Mouse (Mus musculus) spleen, postnatal 4 days (tissue): Measurements from ENCODE around the gene Ikzf2.

Experiments used
- DNase-seq, 2 experiments: peaks; one replicate each; pipeline ENCODE4 v3.0.0; 2022; ENCODE audit warnings: low spot score in 2 of 2

Ikzf2 gene

GRCm38 (mm10) chr1:69513595-69514250 is 173.3 kb downstream of the Ikzf2 start:
- DNase-seq: no peak

- DNase-seq: no peak
These were observed 178.8 kb downstream of the Ikzf2 start for GRCm38 (mm10) chr1:69508275-69508674.

DNA sequence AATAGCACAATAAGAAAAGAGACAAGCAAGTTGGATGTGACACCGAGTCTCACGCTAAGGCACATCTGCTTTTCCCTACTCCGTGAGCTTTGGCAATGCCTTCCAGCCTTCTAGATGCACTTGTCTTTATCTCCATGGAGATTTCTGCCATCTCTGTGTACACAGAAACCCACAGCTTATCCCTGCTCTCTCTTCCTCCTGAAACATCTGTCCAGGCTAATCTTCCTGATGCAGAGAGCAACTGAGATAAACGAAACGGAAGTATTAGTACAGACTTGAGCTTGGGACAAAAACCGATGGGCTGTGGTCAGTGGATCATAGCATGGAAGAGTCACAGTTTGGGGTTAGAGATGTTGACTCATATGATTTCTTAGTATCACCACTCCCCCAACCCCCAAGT is 179.5 kb downstream of the Ikzf2 start:
- no peak for DNase-seq

DNA sequence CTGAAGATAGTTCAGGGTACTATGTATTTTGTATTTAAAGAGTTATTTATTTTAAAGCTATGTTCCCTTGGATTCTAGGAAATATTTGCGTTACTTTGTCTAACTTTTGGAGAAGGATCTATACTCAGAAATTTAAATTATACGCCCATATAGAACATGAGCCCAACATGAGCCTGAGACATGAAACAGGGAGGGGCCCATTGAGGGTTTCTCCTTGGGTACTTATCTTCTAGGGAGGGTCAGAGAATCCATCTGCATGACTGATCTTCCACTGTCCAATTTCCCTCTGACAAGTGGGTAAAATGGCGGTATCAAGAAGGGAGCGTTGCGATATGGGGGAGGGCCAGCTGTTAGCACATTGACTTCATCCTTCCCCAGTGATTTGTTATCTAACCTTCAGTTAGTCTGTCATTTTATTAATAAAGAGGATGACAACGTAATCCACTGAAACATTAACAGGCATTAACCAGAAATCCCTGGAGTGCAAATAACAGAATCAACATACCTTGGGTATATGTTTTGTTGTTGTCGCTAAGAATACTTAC is 180.4 kb downstream of the Ikzf2 start:
- DNase-seq: no peak

GRCm38 (mm10) chr1:69506011-69506410 is 181.0 kb downstream of the Ikzf2 start:
- no peak for DNase-seq

- no peak for DNase-seq
These were observed 186.7 kb downstream of the Ikzf2 start for GRCm38 (mm10) chr1:69500388-69500787.

- DNase-seq: no peak
These were observed 187.4 kb downstream of the Ikzf2 start for GRCm38 (mm10) chr1:69499652-69500051.

- DNase-seq: no peak
These were observed 188.2 kb downstream of the Ikzf2 start for GRCm38 (mm10) chr1:69498862-69499306.

DNA sequence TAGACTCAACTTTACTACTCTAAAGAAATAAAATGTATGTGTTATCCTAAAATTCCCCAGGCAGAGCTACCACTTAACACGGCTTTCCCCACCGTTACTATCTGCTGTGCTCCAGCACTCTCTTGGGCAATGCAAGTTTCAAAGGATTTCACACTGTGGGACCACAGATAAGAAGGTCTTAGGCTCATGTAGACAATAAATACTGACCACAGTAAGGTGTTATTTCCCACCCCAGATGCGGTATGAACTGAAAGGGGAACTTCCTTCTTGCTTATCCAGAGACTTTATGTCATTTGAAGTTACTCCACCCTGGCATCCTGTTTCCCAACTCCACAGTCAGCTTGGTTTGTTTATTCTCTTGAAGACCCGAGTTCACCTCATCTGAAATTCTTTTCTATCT is 191.0 kb downstream of the Ikzf2 start:
- DNase-seq: no peak

GRCm38 (mm10) chr1:69493309-69494047 is 193.6 kb downstream of the Ikzf2 start:
- DNase-seq: no peak

DNA sequence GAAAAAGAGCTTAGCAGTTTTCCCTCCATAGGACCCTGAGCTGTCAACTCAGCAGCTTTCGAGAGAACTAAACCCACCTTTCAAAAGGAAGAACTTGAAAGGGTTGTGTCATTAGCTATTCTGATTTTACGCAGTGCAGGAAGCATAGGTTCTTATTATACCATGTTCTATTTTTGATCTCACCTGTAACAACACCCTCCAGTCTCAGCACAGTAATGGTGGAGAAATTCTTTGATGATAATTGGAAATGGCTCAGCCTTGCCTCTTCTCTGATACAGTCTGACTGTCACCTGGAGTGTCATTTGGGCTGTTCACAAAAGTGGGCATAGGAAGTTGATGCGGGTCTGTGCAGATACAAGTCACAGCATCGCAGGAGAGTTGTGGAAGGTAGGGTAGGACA is 195.0 kb downstream of the Ikzf2 start:
- DNase-seq: no peak

DNA sequence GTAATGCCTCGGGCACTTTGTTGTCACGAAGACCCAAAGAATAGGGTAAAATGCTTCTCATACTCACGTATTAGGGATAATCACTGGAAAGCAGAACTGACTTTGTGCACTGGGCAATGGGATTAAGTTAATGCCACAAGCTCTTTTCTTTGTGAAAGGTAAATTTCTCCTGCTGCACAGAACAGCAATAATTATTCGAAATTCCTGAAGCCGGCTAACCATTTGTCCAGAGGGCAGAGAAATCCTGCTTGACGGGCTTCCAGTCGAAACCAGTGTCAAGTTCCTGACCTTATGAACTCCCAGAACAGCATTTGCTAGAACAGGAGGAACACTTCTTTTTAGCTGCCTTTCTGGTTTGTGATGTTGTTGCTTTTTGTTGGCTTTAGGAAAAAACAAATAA is 198.0 kb downstream of the Ikzf2 start:
- no peak for DNase-seq

DNA sequence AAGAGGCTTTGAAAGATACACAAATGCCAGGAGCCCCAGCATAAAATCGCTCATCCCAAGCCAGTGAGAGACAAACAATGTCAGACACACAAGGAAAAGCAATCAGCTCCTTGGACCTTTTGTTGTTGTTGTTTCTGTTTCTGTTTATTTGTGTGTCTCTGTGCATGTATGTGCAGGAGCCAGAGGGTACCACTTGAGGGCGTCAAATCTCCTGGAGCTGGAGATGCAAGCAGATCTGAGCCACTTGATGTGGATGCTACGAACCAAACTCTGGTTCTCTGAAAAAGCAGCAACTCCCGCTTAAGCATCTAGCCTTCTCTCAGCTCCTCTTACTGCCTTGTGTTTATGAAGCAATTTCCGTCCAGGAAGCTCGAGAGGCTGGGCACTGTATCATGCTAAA is 198.4 kb downstream of the Ikzf2 start:
- DNase-seq: no peak
